Mouse (Mus musculus): ENCODE data around the gene Rassf1. TPM values are rescaled to one million over a fixed set of nuclear protein-coding genes. Genes with fewer than 3 reads are reported as not detected.

The Rassf1 gene
- polyA plus RNA-seq, 1 experiment from 2014 or later, result 41.1 TPM

DNA sequence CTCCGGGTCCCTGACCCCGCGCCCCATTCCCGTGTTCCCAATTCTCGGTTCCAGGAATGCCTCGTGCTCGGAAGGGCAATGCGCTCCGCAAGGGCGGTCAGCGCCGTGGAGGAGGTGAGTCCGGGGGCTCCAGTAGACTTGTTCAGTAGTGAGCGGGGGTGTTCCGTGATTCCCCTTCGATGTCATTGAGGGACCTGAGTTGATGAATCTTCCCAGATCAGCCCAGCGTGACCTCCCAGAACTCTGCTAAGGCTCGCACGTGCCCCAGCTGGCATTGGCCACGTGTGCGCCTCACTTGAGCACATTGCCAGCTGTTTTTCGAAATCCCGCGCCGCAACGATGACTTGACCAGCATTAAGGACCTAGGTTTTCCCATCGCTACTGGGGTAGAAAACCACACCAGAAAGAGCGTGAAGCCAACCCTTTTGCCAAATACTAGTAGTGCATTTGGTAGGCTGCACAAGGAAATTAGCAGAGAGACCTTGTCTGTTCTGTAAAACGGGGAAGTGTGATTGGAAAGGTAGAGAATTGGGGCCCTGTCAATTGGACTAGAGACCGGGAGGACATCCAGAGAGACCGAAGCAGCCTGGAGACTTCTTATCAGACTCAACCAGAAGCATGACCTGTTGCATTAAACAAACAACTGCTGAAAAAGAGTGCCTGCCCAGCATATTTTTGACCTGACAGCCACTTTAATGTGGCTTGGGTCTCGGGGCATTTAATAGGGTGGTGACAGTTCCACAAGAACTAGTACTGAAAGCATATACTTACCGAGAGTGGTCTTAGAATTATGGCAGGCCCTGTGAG is 36.7 kb downstream of the Rassf1 start:
- Histone ChIP-seq H3K36me3 (peaks cover 16% of the 10 kb centered on the region; the same call in 1 of the 2 replicates), H3K4me3 (peak overlapping the region; percentile 87), H3K27me3 (no peaks in the 10 kb centered on the region), H3K4me1 (peaks cover 13% of the 10 kb centered on the region), H3K27ac (replicated peaks) (no peak overlapping the region), H3K9ac (replicated peaks) (peak overlapping the region; percentile 72), H3K9me3 (no peaks in the 10 kb centered on the region), H3K4me2 (replicated peaks) (peak overlapping the region; percentile 90)
- no peak; the same call in 1 of the 2 replicates for ATAC-seq (replicated peaks)
- 6% methylated on average over 33 of the region's 33 CpGs for WGBS

DNA sequence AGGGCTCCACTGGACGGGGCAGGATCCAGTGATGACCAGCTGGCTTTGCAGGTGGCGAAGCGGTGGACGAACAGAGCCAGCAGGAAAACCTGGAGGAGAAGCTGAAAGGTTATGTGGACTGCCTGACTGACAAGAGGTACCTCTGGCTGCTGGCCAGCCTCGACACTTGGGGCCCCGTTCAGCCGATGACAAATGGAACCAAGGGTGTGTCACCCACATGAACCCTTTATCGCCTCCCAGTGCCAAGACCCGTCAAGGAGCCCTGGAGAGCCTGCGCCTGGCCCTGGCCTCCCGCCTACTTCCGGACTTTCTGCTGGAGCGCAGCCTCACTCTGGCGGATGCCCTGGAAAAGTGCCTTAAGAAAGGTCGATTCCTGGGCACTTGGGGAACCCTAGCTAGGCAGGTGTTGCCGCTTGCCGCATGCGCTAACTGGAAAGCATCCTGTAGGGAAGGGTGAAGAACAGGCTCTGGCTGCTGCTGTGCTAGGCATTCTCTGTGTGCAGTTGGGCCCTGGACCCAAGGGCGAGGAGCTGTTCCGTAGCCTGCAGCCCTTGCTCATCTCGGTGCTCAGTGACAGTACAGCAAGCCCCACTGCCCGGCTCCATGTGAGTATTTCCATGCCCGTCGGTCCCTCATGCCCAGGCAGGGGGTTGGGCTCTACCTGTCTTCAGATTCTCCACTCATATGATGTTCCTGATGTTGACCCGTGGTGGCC is 38.9 kb downstream of the Rassf1 start:
- H3K27me3 ChIP-seq, result no peaks in the 10 kb centered on the region
- H3K36me3 ChIP-seq, result peaks cover 24% of the 10 kb centered on the region; the same call in 1 of the 2 replicates
- no peak overlapping the region for H3K27ac ChIP-seq (replicated peaks)
- ATAC-seq (replicated peaks), result no peak
- WGBS, result 90% methylated on average over 25 of the region's 25 CpGs
- no peak overlapping the region for H3K9ac ChIP-seq (replicated peaks)
- no peak overlapping the region for H3K4me2 ChIP-seq (replicated peaks)
- no peaks in the 10 kb centered on the region for H3K9me3 ChIP-seq
- H3K4me3 ChIP-seq, result no peak overlapping the region
- peaks cover 13% of the 10 kb centered on the region for H3K4me1 ChIP-seq

DNA sequence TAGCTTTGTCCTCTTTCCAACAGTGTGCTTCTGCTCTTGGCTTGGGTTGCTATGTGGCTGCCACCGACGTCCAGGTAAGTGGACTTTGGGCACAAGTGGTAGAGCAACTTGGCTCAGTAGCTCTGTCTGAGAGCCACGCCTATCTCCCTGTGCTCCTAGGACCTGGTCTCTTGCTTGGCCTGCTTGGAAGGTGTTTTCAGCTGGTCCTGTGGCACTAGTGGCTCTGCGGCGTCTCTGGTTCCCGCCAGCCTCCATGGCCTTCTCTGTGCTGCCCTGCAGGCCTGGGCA is 39.4 kb downstream of the Rassf1 start:
- no peak overlapping the region for H3K9ac ChIP-seq (replicated peaks)
- H3K4me1 ChIP-seq, result peaks cover 13% of the 10 kb centered on the region
- H3K4me2 ChIP-seq (replicated peaks), result no peak overlapping the region
- no peak overlapping the region for H3K27ac ChIP-seq (replicated peaks)
- no peak overlapping the region for H3K4me3 ChIP-seq
- no peaks in the 10 kb centered on the region for H3K27me3 ChIP-seq
- no peaks in the 10 kb centered on the region for H3K9me3 ChIP-seq
- ATAC-seq (replicated peaks), result no peak
- H3K36me3 ChIP-seq, result peaks cover 24% of the 10 kb centered on the region; the same call in 1 of the 2 replicates
- WGBS, result 92% methylated on average over 6 of the region's 6 CpGs

DNA sequence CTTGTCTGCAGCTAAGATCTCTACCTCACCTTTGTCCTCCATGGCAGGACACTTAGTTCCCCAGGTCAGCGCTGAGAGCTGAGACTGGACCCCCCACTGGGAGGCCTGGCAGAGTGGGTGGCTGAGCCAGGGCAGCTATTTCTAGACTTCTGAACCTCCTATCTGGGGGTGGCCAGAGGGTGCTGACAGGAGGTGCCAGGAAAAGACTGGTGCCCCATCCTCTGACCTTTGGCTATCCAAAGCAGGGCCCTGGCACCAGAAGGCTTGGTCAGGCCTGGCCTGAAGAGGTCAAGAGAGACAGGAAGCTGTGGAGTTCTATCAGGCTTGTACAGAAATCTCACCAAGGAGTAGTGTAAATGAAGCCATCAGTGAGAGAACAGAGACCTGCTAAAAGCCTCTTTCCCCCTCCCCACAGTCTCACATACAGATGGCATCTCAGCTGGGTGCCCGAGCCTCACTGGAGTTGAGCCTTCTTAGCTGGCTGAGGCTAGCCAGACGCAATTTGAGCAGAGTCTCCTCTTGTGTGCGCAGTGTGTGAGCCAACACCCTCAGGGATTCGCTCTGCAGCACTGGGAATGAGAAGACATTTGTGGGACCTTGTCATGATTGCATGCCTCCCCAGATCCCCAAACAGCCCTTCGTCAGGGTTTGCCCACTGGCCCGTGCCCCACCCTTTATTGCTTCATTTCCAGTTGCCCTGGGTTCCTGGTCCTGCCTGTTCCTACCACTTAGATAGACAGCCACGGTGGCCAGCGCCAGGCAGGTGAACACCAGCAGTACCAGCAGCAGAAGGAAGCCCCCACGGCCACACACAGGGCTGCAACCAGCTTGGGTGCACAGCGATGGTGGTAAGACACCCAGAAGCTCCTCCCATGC is 42.0 kb downstream of the Rassf1 start:
- Histone ChIP-seq H3K27ac (replicated peaks) (0 out of 2 replicates have a peak overlapping the region, but pooled peaks have one; percentile 37), H3K4me3 (no peak overlapping the region)
- no peak for ATAC-seq (replicated peaks)

DNA sequence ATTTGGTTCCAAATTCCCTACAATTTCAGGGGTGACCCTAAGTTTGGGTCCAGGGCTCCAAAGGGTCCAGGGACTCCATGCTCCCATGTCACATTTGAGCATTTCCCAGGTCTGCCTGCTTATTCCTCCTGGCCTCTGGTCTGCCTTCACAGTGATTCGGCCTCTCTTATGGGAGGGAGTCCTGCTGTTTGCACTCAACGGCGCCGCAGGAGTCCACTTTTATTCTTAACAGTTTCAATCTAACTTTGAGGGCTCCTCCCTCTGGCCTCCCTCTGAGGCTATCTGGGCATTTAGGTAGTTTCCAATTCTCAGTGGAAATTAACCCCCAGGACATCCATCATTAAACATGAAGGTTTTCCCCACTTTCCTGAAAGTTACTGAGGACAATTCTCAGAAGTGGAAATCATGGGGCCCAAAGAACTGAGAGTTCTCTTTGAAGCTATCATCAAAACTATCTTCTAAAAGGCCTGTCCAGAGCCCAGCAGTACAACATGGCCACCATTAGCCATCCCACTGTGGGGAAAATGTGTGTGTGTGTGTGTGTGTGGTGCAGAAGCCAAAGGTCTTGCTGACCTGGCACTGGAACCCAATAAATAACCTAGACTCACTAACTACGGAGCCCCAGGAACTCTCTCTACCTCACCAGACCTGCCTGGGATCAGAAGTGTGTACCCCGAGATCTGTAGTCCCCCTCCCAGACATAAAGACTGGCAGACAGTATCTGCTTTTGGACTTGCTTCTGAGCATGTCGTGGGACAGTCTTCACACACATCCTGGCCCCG is 43.1 kb downstream of the Rassf1 start:
- Histone ChIP-seq H3K4me3 (no peak overlapping the region), H3K4me2 (replicated peaks) (no peak overlapping the region), H3K27ac (replicated peaks) (no peak overlapping the region), H3K9me3 (no peaks in the 10 kb centered on the region), H3K36me3 (peaks cover 24% of the 10 kb centered on the region; the same call in 1 of the 2 replicates), H3K9ac (replicated peaks) (no peak overlapping the region), H3K4me1 (no peaks in the 10 kb centered on the region), H3K27me3 (no peaks in the 10 kb centered on the region)
- ATAC-seq (replicated peaks), result no peak
- 69% methylated on average over 8 of the region's 8 CpGs for WGBS

More for the DNA sequence above, 42.0 kb downstream of the Rassf1 start:
- no peak overlapping the region for H3K4me2 ChIP-seq (replicated peaks)
- H3K36me3 ChIP-seq, result peaks cover 24% of the 10 kb centered on the region; the same call in 1 of the 2 replicates
- H3K9ac ChIP-seq (replicated peaks), result no peak overlapping the region
- no peaks in the 10 kb centered on the region for H3K27me3 ChIP-seq
- no peaks in the 10 kb centered on the region for H3K9me3 ChIP-seq
- H3K4me1 ChIP-seq, result peaks cover 5% of the 10 kb centered on the region
- 83% methylated on average over 11 of the region's 11 CpGs for WGBS

DNA sequence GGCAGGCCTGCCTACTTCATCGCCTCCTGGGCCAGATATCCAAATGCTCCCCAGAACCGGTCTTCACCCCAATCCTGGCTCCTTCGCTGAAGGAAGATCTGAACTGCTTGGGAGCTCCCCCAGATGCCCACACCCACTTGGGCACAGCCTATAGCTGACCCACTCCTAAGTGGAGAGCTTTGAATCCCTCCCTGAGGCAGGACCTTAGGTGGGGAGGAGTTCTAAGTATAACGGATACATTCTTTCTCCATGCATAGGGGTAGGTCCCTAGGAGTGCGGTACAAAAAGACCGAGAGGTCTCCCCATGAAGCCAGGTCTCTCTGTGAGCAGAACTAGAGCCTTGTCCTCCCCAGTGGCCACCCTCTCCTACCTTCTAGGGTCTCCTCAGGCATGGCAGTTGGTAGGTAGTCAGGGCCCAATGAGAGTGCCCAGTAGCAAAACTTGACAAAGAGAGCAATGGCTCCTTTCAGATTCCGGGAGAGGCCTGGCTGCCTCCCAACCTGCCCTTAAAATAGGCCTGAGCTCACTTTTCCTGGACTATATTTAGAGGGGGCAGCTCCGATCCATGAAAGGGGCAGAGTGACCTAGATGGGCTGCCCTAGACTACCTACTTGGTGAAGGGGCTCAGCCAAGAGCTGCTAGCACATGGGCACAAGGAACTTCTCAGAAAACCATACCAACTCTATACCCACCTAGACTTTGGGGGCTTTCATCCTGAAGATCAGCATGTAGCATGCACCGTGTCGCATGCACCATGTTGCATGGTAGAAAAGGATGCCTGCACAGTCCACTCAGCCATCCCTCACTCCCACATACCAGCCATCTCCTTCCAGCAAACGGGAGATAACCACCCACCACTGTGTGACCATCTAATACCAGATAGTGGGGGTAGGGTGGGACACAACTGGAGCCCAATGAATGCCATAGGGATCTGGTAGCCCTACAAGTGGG is 45.5 kb downstream of the Rassf1 start:
- no peaks in the 10 kb centered on the region for H3K9me3 ChIP-seq
- H3K27me3 ChIP-seq, result no peaks in the 10 kb centered on the region
- no peak overlapping the region for H3K9ac ChIP-seq (replicated peaks)
- no peak for ATAC-seq (replicated peaks)
- no peak overlapping the region for H3K4me2 ChIP-seq (replicated peaks)
- H3K4me1 ChIP-seq, result no peaks in the 10 kb centered on the region
- peaks cover 13% of the 10 kb centered on the region; the same call in 1 of the 2 replicates for H3K36me3 ChIP-seq
- no peak overlapping the region for H3K4me3 ChIP-seq
- H3K27ac ChIP-seq (replicated peaks), result no peak overlapping the region
- WGBS, result 91% methylated on average over 11 of the region's 11 CpGs

DNA sequence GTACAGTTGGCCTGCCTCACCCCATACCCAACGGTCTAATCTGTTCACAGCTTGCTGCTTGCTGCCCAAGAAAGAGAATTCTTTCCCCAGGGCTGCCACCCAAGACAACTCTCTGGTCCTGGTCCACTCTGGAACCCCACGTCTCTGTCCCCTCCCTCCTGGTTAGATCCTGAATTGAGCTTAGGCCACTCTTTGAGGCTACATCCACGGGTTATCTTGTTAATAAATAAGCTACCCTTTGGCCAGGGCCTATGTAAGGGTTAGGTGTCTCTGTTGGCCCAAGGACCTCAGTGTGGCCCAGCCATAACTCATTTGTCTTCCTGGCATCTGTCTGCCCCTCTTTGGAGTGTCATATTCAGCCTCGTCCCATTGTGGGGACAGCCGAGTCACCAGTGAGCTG is 47.0 kb downstream of the Rassf1 start:
- H3K27me3 ChIP-seq, result no peaks in the 10 kb centered on the region
- no peak overlapping the region for H3K4me3 ChIP-seq
- no peak overlapping the region for H3K27ac ChIP-seq (replicated peaks)
- peaks cover 8% of the 10 kb centered on the region; the same call in 1 of the 2 replicates for H3K36me3 ChIP-seq
- WGBS, result 88% methylated on average over 5 of the region's 5 CpGs
- H3K9me3 ChIP-seq, result no peaks in the 10 kb centered on the region
- H3K4me1 ChIP-seq, result peaks cover 6% of the 10 kb centered on the region
- no peak overlapping the region for H3K4me2 ChIP-seq (replicated peaks)
- ATAC-seq (replicated peaks), result no peak
- no peak overlapping the region for H3K9ac ChIP-seq (replicated peaks)

DNA sequence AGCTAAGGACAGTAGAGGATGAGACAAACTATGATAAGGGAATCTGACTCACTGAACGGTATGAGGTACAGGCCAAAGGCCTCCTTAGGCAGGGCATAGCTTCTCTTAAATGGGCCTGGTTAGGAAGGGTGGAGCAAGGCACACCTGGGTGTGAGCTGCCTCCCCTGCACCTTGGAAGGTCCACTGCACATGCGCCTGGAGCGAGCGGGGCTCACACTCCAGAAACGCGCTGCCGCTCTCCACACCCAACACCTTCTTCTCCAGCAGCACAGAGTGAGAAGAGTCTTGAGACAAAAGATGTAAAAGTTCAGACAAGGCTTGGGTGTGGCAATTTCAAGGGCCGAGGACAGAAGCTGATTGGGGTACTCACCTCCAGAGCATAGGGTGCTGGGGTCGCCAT is 48.1 kb downstream of the Rassf1 start:
- no peak for ATAC-seq (replicated peaks)
- 92% methylated on average over 9 of the region's 9 CpGs for WGBS
- peaks cover 6% of the 10 kb centered on the region for H3K4me1 ChIP-seq

DNA sequence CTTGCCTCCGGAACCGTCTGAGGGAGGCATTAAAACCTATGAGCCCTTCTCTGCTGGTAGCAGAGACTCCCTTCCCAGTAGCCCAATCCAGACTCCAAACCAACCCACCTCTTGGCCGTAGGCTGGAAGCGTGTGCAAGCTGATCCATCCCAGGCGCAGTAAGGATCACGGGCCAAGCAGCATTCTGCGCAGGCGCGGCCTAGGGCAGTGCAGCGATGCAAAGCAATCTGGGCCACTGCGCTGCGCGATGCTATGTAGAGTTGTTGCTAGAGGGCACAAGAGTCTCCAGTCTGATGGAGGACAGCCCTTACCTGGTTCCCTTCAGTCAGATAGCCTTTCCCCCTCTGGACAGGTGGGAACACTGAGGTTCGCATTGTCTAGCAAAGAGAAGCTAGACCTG is 48.5 kb downstream of the Rassf1 start:
- Histone ChIP-seq H3K36me3 (no peaks in the 10 kb centered on the region), H3K27me3 (no peaks in the 10 kb centered on the region), H3K4me2 (replicated peaks) (no peak overlapping the region), H3K9ac (replicated peaks) (no peak overlapping the region), H3K9me3 (no peaks in the 10 kb centered on the region), H3K27ac (replicated peaks) (no peak overlapping the region), H3K4me1 (peaks cover 9% of the 10 kb centered on the region), H3K4me3 (no peak overlapping the region)
- no peak for ATAC-seq (replicated peaks)
- WGBS, result 77% methylated on average over 14 of the region's 14 CpGs

More for the DNA sequence above, 48.1 kb downstream of the Rassf1 start:
- H3K9ac ChIP-seq (replicated peaks), result no peak overlapping the region
- H3K27me3 ChIP-seq, result no peaks in the 10 kb centered on the region
- no peak overlapping the region for H3K4me2 ChIP-seq (replicated peaks)
- no peak overlapping the region for H3K4me3 ChIP-seq
- H3K9me3 ChIP-seq, result no peaks in the 10 kb centered on the region
- H3K27ac ChIP-seq (replicated peaks), result no peak overlapping the region
- H3K36me3 ChIP-seq, result peaks cover under 1% of the 10 kb centered on the region; the same call in 1 of the 2 replicates

DNA sequence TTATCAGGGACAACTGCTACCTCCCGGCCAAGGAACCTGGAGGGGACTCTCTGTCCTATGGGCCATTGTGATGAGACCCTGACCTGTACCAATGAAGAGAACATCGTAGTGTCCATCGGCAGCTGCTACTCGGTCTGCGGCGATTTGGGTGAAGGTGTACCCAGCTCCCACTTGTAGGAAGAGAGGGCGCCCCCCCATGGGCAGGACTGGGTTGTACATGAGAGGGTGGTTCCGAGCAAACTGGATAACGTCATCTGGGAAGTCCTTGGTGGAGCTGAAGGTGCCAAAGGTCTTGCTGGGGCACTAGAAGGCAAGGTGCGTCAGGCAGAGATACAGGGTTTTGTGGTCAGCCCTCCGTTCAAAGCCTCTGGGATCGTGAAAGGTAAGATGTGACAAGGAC is 49.4 kb downstream of the Rassf1 start:
- no peak overlapping the region for H3K4me3 ChIP-seq
- no peak overlapping the region for H3K9ac ChIP-seq (replicated peaks)
- no peak overlapping the region for H3K4me2 ChIP-seq (replicated peaks)
- WGBS, result 80% methylated on average over 12 of the region's 12 CpGs
- ATAC-seq (replicated peaks), result no peak
- no peaks in the 10 kb centered on the region for H3K9me3 ChIP-seq
- no peak overlapping the region for H3K27ac ChIP-seq (replicated peaks)
- H3K4me1 ChIP-seq, result peaks cover 10% of the 10 kb centered on the region
- H3K36me3 ChIP-seq, result no peaks in the 10 kb centered on the region
- no peaks in the 10 kb centered on the region for H3K27me3 ChIP-seq

Measured in forebrain, embryonic 15.5 days (tissue).